Mouse (Mus musculus) gonadal fat pad, adult 2 months (tissue): ENCODE data around the gene Sf3a1. TPM values are rescaled to one million over a fixed set of nuclear protein-coding genes. Genes with fewer than 3 reads are reported as not detected.
"Not testable (repeated sequence)": the region's sequence is repeated elsewhere in the genome, so short reads cannot be mapped to it uniquely, and the experiment has no call there.

Experiments used
- DNase-seq: peaks from one replicate; pipeline ENCODE4 v3.0.0-alpha.2; 2012; ENCODE audit warnings: low read depth
- polyA plus RNA-seq: library from polyadenylated mRNA; depleted of rRNA; stranded (reverse); fragments of >200 nt; gene quantifications from 2 replicates; pipeline ENCODE4 v1.2.3, GENCODE M21; 2012; rRNA removed

Sf3a1 gene
- 22.0 and 24.0 TPM in 2 replicates for polyA plus RNA-seq

GRCm38 (mm10) chr11:4159808-4160708 lies at the start of gene Sf3a1, which contains the start of gene Ccdc157:
Gene Sf3a1 (plus strand): TSS chr11:4160350.
Gene Ccdc157 (minus strand): TSS chr11:4160293.
- DNase-seq: peak; percentile 10

GRCm38 (mm10) chr11:4112033-4112432 lies 48.1 kb upstream of the Sf3a1 start:
- no peak for DNase-seq

GRCm38 (mm10) chr11:4112861-4113260 lies 47.3 kb upstream of the Sf3a1 start:
- no peak for DNase-seq

- DNase-seq: no peak
Observed at GRCm38 (mm10) chr11:4113496-4113895, 46.7 kb upstream of the Sf3a1 start.

GRCm38 (mm10) chr11:4113970-4114369 lies 46.2 kb upstream of the Sf3a1 start:
- no peak for DNase-seq

GRCm38 (mm10) chr11:4114541-4114940 lies 45.6 kb upstream of the Sf3a1 start:
- DNase-seq: not testable (repeated sequence)

- no peak for DNase-seq
Observed at GRCm38 (mm10) chr11:4115407-4115806, 44.7 kb upstream of the Sf3a1 start.

GRCm38 (mm10) chr11:4116458-4117141 lies 43.5 kb upstream of the Sf3a1 start:
- no peak for DNase-seq

GRCm38 (mm10) chr11:4117372-4118071 lies 42.6 kb upstream of the Sf3a1 start:
- no peak for DNase-seq

- DNase-seq: no peak
Observed at GRCm38 (mm10) chr11:4118081-4118921, 41.8 kb upstream of the Sf3a1 start.

GRCm38 (mm10) chr11:4119635-4120034 lies 40.5 kb upstream of the Sf3a1 start:
- no peak for DNase-seq

- DNase-seq: no peak
Observed at GRCm38 (mm10) chr11:4121691-4122090, 38.5 kb upstream of the Sf3a1 start.

GRCm38 (mm10) chr11:4122226-4122625 lies 37.9 kb upstream of the Sf3a1 start:
- DNase-seq: no peak

- no peak for DNase-seq
Observed at GRCm38 (mm10) chr11:4122742-4123579, 37.2 kb upstream of the Sf3a1 start, which contains the start of gene Sec14l2. Gene Sec14l2 (minus strand): TSS chr11:4123415.

GRCm38 (mm10) chr11:4123922-4124321 lies 36.2 kb upstream of the Sf3a1 start:
- no peak for DNase-seq

GRCm38 (mm10) chr11:4127059-4127458 lies 33.1 kb upstream of the Sf3a1 start:
- DNase-seq: no peak

- DNase-seq: not testable (repeated sequence)
Observed at GRCm38 (mm10) chr11:4128461-4128860, 31.7 kb upstream of the Sf3a1 start.

GRCm38 (mm10) chr11:4133450-4133849 lies 26.7 kb upstream of the Sf3a1 start:
- no peak for DNase-seq

GRCm38 (mm10) chr11:4134400-4134799 lies 25.8 kb upstream of the Sf3a1 start:
- DNase-seq: no peak
